Mouse (Mus musculus): ENCODE results near the gene Syt2. TPM values are rescaled to one million over a fixed set of nuclear protein-coding genes. Genes with fewer than 3 reads are reported as not detected.

The Syt2 gene
- polyA plus RNA-seq, 2 experiments from 2014 or later = 0.09 TPM

GRCm38 (mm10) chr1:134774728-134775287 lies 128.3 kb downstream of the Syt2 start:
- no peak for ATAC-seq

- no peak for ATAC-seq
Measured at GRCm38 (mm10) chr1:134775631-134776030, 129.2 kb downstream of the Syt2 start.

GRCm38 (mm10) chr1:134777201-134777885 lies 130.9 kb downstream of the Syt2 start:
- no peak for ATAC-seq

- no peak for ATAC-seq
Measured at GRCm38 (mm10) chr1:134777936-134778548, 131.6 kb downstream of the Syt2 start.

- ATAC-seq = no peak
Measured at GRCm38 (mm10) chr1:134782797-134783196, 136.3 kb downstream of the Syt2 start.

GRCm38 (mm10) chr1:134783958-134784357 lies 137.5 kb downstream of the Syt2 start:
- no peak for ATAC-seq

GRCm38 (mm10) chr1:134784481-134784880 lies 138.0 kb downstream of the Syt2 start:
- no peak for ATAC-seq

- ATAC-seq = no peak
Measured at GRCm38 (mm10) chr1:134784911-134785310, 138.4 kb downstream of the Syt2 start.

GRCm38 (mm10) chr1:134788096-134788495 lies 141.6 kb downstream of the Syt2 start:
- ATAC-seq = no peak

- ATAC-seq = no peak
Measured at GRCm38 (mm10) chr1:134790716-134791439, 144.4 kb downstream of the Syt2 start.

GRCm38 (mm10) chr1:134791456-134791855 lies 145.0 kb downstream of the Syt2 start:
- ATAC-seq = no peak

GRCm38 (mm10) chr1:134796076-134796475 lies 149.6 kb downstream of the Syt2 start:
- ATAC-seq = no peak

- ATAC-seq = no peak
Measured at GRCm38 (mm10) chr1:134796536-134796935, 150.1 kb downstream of the Syt2 start.

GRCm38 (mm10) chr1:134801758-134802157 lies 155.3 kb downstream of the Syt2 start:
- ATAC-seq = no peak

- ATAC-seq = no peak
Measured at GRCm38 (mm10) chr1:134803286-134804117, 157.0 kb downstream of the Syt2 start.

GRCm38 (mm10) chr1:134804373-134804772 lies 157.9 kb downstream of the Syt2 start:
- no peak for ATAC-seq

GRCm38 (mm10) chr1:134805471-134805870 lies 159.0 kb downstream of the Syt2 start:
- no peak for ATAC-seq

Other genes starting within 250 kb of the Syt2 start
- gene Cyb5r1, start 241.1 kb upstream of the Syt2 start, polyA plus RNA-seq (2017; shearing (Covaris generic)) = 10 to 100 TPM; 17.0 to 17.1 TPM
- gene Adipor1, start 231.3 kb upstream of the Syt2 start, polyA plus RNA-seq (2017; shearing (Covaris generic)) = 10 to 100 TPM; 32.7 to 33.2 TPM
- 10 to 100 TPM; 10.7 to 12.2 TPM for gene Klhl12, start 191.1 kb upstream of the Syt2 start, polyA plus RNA-seq (2017; shearing (Covaris generic))
- gene Rabif, start 152.0 kb upstream of the Syt2 start, polyA plus RNA-seq (2017; shearing (Covaris generic)) = 10 to 100 TPM; 34.2 to 42.6 TPM
- gene Mgat4e, start 97.0 kb upstream of the Syt2 start, polyA plus RNA-seq (2017; shearing (Covaris generic)) = not detected
- gene Kdm5b, start 86.5 kb upstream of the Syt2 start, polyA plus RNA-seq (2017; shearing (Covaris generic)) = 10 to 100 TPM; 10.5 to 11.4 TPM